Mouse (Mus musculus): Measurements from ENCODE around the gene G3bp2. TPM values are rescaled to one million over a fixed set of nuclear protein-coding genes. Genes with fewer than 3 reads are reported as not detected.

The G3bp2 gene
- polyA plus RNA-seq, 1 experiment from 2014 or later = 151 TPM

DNA sequence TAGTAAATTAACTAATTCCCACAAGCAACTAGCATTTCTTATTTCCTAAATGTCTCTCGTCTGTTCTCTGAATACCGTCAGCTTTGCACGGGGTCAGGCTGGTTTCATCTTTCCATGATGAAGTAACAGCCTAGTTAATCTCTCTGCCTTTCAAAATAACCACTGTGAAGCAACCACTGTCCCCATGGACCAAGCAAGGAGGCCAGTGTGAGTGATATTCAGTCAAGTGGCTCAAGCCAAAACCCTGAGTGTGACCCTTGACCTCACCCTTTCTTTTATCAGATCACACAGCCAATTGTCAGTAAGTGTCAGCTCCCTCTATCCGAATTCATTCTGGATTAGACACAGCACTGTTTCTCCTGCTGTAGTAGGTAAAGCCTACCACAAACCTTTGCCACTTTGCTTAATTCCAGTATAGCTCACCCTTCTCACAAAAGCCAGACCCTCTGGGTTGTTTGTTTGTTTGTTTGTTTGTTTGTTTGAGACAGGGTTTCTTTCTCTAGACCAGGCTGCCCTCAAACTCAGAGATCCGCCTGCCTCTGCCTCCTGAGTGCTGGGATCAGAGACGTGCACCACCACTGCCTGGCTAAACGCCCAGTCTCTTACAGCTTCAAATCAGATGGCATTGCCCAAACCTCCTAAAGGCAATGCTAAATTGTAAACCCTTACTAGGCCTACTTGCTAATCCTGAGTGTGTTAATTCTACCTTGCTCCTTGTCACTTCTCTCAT, 2.5 kb upstream of the G3bp2 start:
- Histone ChIP-seq H3K9ac (ENCODE audit: low read length) (no peak overlapping the region), H3K4me2 (ENCODE audit: low read length) (no peak overlapping the region), H3K9me3 (ENCODE audit: control insufficient read depth, low read length) (no peaks in the 10 kb centered on the region; the same call in 1 of the 2 replicates), H3K4me1 (ENCODE audit: control insufficient read depth in 2 of 2, insufficient read depth in 2 of 2, low read length in 2 of 2) (peaks cover 2 to 16% of the 10 kb centered on the region in 2 experiments; a peak in 3 of 4 replicates), H3K4me3 (ENCODE audit: control insufficient read depth in 1 of 2, insufficient read depth in 1 of 2, low read depth in 1 of 2, low read length in 2 of 2) (no peak overlapping the region), H3K36me3 (ENCODE audit: control insufficient read depth, insufficient read depth, low read length) (no peaks in the 10 kb centered on the region), H3K27me3 (ENCODE audit: control insufficient read depth, insufficient read depth, low read length) (no peaks in the 10 kb centered on the region), H3K27ac (replicated peaks in 1 of 2; ENCODE audit: control insufficient read depth in 1 of 2, insufficient read depth in 1 of 2, low read depth in 2 of 2, low read length in 2 of 2) (no peak overlapping the region)
- ATAC-seq (ENCODE audit: insufficient number of reproducible peaks, insufficient read depth, low FRiP score, low read depth) = no peak
- 82% methylated on average over 7 of the region's 7 CpGs for WGBS

DNA sequence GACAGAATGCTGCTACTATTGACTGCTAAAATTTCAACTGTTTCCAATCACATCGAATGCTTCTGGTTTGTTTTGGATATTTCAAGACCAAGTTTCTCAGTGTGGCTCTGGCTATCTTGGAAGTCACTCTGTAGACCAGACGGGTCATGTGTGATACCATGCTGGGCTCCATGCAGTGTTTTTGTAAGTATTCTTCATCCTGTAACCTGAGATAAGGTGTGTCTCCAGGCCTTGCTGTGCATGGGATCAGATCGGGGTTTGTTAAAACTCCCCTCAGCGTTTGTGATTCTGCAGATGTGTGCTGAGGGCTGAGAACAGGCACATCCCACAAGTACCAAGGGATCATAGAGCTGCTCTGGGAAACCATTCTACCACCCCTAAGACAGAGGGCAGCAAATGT, 1.7 kb upstream of the G3bp2 start:
- no peaks in the 10 kb centered on the region; the same call in 1 of the 2 replicates for H3K9me3 ChIP-seq (ENCODE audit: control insufficient read depth, low read length)
- ATAC-seq (ENCODE audit: insufficient number of reproducible peaks, insufficient read depth, low FRiP score, low read depth) = no peak
- H3K27ac ChIP-seq (replicated peaks in 1 of 2; ENCODE audit: control insufficient read depth in 1 of 2, insufficient read depth in 1 of 2, low read depth in 2 of 2, low read length in 2 of 2) = no peak overlapping the region
- WGBS = 54% methylated on average over 4 of the region's 4 CpGs
- no peaks in the 10 kb centered on the region for H3K27me3 ChIP-seq (ENCODE audit: control insufficient read depth, insufficient read depth, low read length)
- no peaks in the 10 kb centered on the region for H3K36me3 ChIP-seq (ENCODE audit: control insufficient read depth, insufficient read depth, low read length)
- H3K4me1 ChIP-seq (ENCODE audit: control insufficient read depth in 2 of 2, insufficient read depth in 2 of 2, low read length in 2 of 2) = peaks cover 2 to 20% of the 10 kb centered on the region in 2 experiments; a peak in 3 of 4 replicates
- no peak overlapping the region for H3K9ac ChIP-seq (ENCODE audit: low read length)
- H3K4me2 ChIP-seq (ENCODE audit: low read length) = no peak overlapping the region
- no peak overlapping the region for H3K4me3 ChIP-seq (ENCODE audit: control insufficient read depth in 1 of 2, insufficient read depth in 1 of 2, low read depth in 1 of 2, low read length in 2 of 2)

DNA sequence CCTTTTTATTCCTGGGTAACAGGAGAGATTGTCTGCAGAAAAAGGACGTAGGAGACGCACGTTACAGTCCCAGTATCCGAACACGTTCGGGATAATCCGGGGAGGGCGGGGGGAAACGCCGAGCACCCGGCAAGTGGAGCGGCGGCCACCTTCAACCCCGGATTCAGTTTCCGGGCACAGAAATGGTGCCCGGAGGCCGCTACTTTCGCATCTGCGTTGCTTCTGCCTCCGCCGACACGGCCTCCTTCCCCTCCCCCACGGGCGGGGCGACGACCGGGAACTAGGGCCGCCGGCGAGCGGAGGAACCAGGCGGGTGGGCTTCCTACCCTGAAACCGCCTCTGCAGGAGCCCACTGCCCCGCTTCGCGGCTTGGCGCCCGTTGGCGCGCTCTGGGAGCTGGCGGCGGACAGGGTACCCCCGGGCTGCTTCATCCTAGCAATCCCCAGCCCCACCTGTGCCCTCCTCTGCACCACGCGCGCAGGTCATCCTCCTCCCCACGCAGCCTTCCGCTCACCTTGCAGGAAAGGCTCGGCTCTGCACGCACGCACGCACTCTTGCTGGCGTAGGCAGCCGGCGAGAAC, 608 bp downstream of the G3bp2 start:
- H3K9me3 ChIP-seq (ENCODE audit: control insufficient read depth, low read length) = no peaks in the 10 kb centered on the region; the same call in 1 of the 2 replicates
- H3K4me2 ChIP-seq (ENCODE audit: low read length) = peak overlapping the region; percentile 66
- no peaks in the 10 kb centered on the region for H3K27me3 ChIP-seq (ENCODE audit: control insufficient read depth, insufficient read depth, low read length)
- H3K27ac ChIP-seq (replicated peaks in 1 of 2; ENCODE audit: control insufficient read depth in 1 of 2, insufficient read depth in 1 of 2, low read depth in 2 of 2, low read length in 2 of 2) = peak overlapping the region; percentile 95 to 99
- peaks cover 6 to 30% of the 10 kb centered on the region in 2 experiments; a peak in 3 of 4 replicates for H3K4me1 ChIP-seq (ENCODE audit: control insufficient read depth in 2 of 2, insufficient read depth in 2 of 2, low read length in 2 of 2)
- peak overlapping the region; percentile 97 for H3K9ac ChIP-seq (ENCODE audit: low read length)
- peak; percentile 45 for ATAC-seq (ENCODE audit: insufficient number of reproducible peaks, insufficient read depth, low FRiP score, low read depth)
- peak overlapping the region; percentile 73 to 95 for H3K4me3 ChIP-seq (ENCODE audit: control insufficient read depth in 1 of 2, insufficient read depth in 1 of 2, low read depth in 1 of 2, low read length in 2 of 2)
- whole genome bisulfite sequencing = under 1% methylated on average over 52 of the region's 55 CpGs
- no peaks in the 10 kb centered on the region for H3K36me3 ChIP-seq (ENCODE audit: control insufficient read depth, insufficient read depth, low read length)

DNA sequence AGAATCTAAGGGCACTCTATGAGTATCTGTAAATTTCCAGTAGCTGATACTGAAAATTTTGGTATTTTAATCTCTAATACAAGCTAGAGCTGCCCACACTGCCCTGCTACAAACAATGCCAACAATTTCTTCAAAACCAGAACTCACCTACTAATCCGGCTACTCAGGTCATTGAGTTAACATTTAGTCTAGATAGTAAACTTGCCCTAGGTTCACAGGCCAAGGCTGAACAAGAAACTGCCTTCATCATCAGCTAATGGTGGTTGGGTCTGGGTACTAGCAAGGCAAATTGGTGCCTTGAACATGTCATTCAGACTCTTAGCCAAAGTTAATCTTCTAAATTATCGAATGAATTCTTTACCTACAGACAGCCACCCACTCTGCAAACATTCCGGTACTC, 2.2 kb downstream of the G3bp2 start:
- Histone ChIP-seq H3K4me1 (ENCODE audit: control insufficient read depth in 2 of 2, insufficient read depth in 2 of 2, low read length in 2 of 2) (peaks cover 6 to 30% of the 10 kb centered on the region in 2 experiments; a peak in 3 of 4 replicates), H3K4me2 (ENCODE audit: low read length) (peak overlapping the region; percentile 66), H3K27ac (replicated peaks in 1 of 2; ENCODE audit: control insufficient read depth in 1 of 2, insufficient read depth in 1 of 2, low read depth in 2 of 2, low read length in 2 of 2) (no peak overlapping the region), H3K9ac (ENCODE audit: low read length) (no peak overlapping the region), H3K27me3 (ENCODE audit: control insufficient read depth, insufficient read depth, low read length) (no peaks in the 10 kb centered on the region), H3K36me3 (ENCODE audit: control insufficient read depth, insufficient read depth, low read length) (no peaks in the 10 kb centered on the region), H3K4me3 (ENCODE audit: control insufficient read depth in 1 of 2, insufficient read depth in 1 of 2, low read depth in 1 of 2, low read length in 2 of 2) (peak overlapping the region in 1 of 2 experiments; percentile 95; a peak in 1 of 4 replicates), H3K9me3 (ENCODE audit: control insufficient read depth, low read length) (no peaks in the 10 kb centered on the region)
- ATAC-seq (ENCODE audit: insufficient number of reproducible peaks, insufficient read depth, low FRiP score, low read depth) = no peak
- WGBS = 69% methylated on average over 3 of the region's 3 CpGs

DNA sequence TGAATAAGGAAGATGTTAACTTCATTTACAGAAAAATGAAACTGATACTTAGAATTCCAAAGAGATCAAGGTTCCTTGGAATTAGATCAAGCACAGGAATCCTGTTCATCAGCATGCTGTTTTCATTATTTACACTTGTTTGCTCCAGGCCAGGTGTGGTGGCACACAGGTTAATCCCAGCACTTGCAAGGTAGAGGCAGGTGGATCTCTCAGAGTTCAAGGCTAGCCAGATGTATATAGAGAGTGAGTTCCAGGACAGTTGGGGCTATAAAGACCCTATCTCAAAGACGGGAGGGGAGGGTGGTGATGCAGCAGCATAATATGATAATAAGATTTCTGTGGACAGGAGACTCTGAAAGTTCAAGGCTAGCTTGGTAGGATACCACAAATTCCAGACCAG, 3.1 kb downstream of the G3bp2 start:
- ATAC-seq (ENCODE audit: insufficient number of reproducible peaks, insufficient read depth, low FRiP score, low read depth) = no peak
- H3K36me3 ChIP-seq (ENCODE audit: control insufficient read depth, insufficient read depth, low read length) = no peaks in the 10 kb centered on the region
- H3K4me2 ChIP-seq (ENCODE audit: low read length) = no peak overlapping the region
- 64% methylated on average over 1 of the region's 1 CpGs for WGBS
- H3K4me3 ChIP-seq (ENCODE audit: control insufficient read depth in 1 of 2, insufficient read depth in 1 of 2, low read depth in 1 of 2, low read length in 2 of 2) = no peak overlapping the region
- no peak overlapping the region for H3K9ac ChIP-seq (ENCODE audit: low read length)
- H3K9me3 ChIP-seq (ENCODE audit: control insufficient read depth, low read length) = no peaks in the 10 kb centered on the region
- peaks cover 6 to 30% of the 10 kb centered on the region in 2 experiments; a peak in 3 of 4 replicates for H3K4me1 ChIP-seq (ENCODE audit: control insufficient read depth in 2 of 2, insufficient read depth in 2 of 2, low read length in 2 of 2)
- no peaks in the 10 kb centered on the region for H3K27me3 ChIP-seq (ENCODE audit: control insufficient read depth, insufficient read depth, low read length)
- 0 out of 4 replicates have a peak overlapping the region, but pooled peaks of 1 of the 2 experiments have one; percentile 19 for H3K27ac ChIP-seq (replicated peaks in 1 of 2; ENCODE audit: control insufficient read depth in 1 of 2, insufficient read depth in 1 of 2, low read depth in 2 of 2, low read length in 2 of 2)

DNA sequence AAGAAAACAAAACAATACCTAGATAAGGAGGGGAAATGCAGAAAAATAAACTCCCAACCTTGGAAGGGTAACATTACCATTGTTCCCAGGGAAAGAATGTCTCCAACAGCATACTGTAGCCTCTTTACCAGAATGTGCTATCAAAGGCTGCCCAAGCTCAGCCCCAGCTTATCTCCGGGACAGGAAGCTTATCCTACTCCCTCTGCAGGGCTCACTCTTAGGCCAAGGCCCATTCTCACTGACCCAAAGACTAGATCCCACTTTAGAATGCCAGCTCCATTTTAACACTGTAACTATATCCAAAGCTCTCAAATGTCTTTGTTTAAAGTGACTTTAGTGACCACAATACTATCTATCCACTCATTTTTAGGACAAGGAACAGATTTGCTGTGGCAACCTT, 4.2 kb downstream of the G3bp2 start:
- no peaks in the 10 kb centered on the region for H3K27me3 ChIP-seq (ENCODE audit: control insufficient read depth, insufficient read depth, low read length)
- ATAC-seq (ENCODE audit: insufficient number of reproducible peaks, insufficient read depth, low FRiP score, low read depth) = no peak
- peak overlapping the region; percentile 42 for H3K4me2 ChIP-seq (ENCODE audit: low read length)
- peak overlapping the region; percentile 22; the same call in 1 of the 2 replicates for H3K9ac ChIP-seq (ENCODE audit: low read length)
- peak overlapping the region; percentile 35 to 58; a peak in 3 of 4 replicates for H3K27ac ChIP-seq (replicated peaks in 1 of 2; ENCODE audit: control insufficient read depth in 1 of 2, insufficient read depth in 1 of 2, low read depth in 2 of 2, low read length in 2 of 2)
- H3K4me1 ChIP-seq (ENCODE audit: control insufficient read depth in 2 of 2, insufficient read depth in 2 of 2, low read length in 2 of 2) = peaks cover 6 to 30% of the 10 kb centered on the region in 2 experiments; a peak in 3 of 4 replicates
- 4% methylated on average over 1 of the region's 1 CpGs for WGBS
- no peaks in the 10 kb centered on the region for H3K9me3 ChIP-seq (ENCODE audit: control insufficient read depth, low read length)
- H3K4me3 ChIP-seq (ENCODE audit: control insufficient read depth in 1 of 2, insufficient read depth in 1 of 2, low read depth in 1 of 2, low read length in 2 of 2) = no peak overlapping the region
- H3K36me3 ChIP-seq (ENCODE audit: control insufficient read depth, insufficient read depth, low read length) = no peaks in the 10 kb centered on the region

DNA sequence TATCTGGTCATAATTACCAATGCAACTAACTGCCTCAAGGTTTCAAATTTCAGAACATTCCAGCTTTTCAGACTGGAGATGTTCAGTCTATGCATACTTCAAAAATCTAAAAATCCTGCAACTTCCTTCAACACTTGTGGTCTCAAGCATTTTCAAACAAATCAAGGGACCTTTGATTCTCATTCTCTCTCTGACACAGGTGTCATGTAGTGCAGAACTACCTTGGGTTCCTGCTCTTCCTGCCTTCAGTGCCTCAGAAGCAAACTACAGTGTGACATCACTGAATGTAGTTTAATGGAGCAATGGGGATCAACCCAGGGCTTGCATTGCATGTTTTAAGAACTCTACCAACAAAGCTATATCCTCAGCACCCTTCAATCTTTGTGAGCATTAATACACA, 4.8 kb downstream of the G3bp2 start:
- Histone ChIP-seq H3K4me2 (ENCODE audit: low read length) (no peak overlapping the region), H3K9me3 (ENCODE audit: control insufficient read depth, low read length) (no peaks in the 10 kb centered on the region), H3K36me3 (ENCODE audit: control insufficient read depth, insufficient read depth, low read length) (no peaks in the 10 kb centered on the region), H3K4me3 (ENCODE audit: control insufficient read depth in 1 of 2, insufficient read depth in 1 of 2, low read depth in 1 of 2, low read length in 2 of 2) (no peak overlapping the region), H3K27ac (replicated peaks in 1 of 2; ENCODE audit: control insufficient read depth in 1 of 2, insufficient read depth in 1 of 2, low read depth in 2 of 2, low read length in 2 of 2) (peak overlapping the region; percentile 47 to 58; a peak in 3 of 4 replicates), H3K4me1 (ENCODE audit: control insufficient read depth in 2 of 2, insufficient read depth in 2 of 2, low read length in 2 of 2) (peaks cover 6 to 29% of the 10 kb centered on the region in 2 experiments; a peak in 3 of 4 replicates), H3K27me3 (ENCODE audit: control insufficient read depth, insufficient read depth, low read length) (no peaks in the 10 kb centered on the region), H3K9ac (ENCODE audit: low read length) (no peak overlapping the region)
- ATAC-seq (ENCODE audit: insufficient number of reproducible peaks, insufficient read depth, low FRiP score, low read depth) = no peak
